Mouse (Mus musculus): Measurements from ENCODE around the gene Ppil1.
A peak's percentile ranks its signal among the peaks of the same experiment; 100 is the strongest.
"Not testable (repeated sequence)": the region's sequence is repeated elsewhere in the genome, so short reads cannot be mapped to it uniquely, and the experiment has no call there.

Gene Ppil1

GRCm38 (mm10) chr17:29251608-29252390, 12.2 kb downstream of the Ppil1 start:
- no peak for DNase-seq (ENCODE audit: low spot score in 2 of 2)

- DNase-seq (ENCODE audit: low spot score in 2 of 2), result not testable (repeated sequence)
Measured at GRCm38 (mm10) chr17:29251006-29251405, 13.0 kb downstream of the Ppil1 start.

- no peak for DNase-seq (ENCODE audit: low spot score in 2 of 2)
Measured at GRCm38 (mm10) chr17:29249512-29249911, 14.5 kb downstream of the Ppil1 start.

GRCm38 (mm10) chr17:29247881-29248280, 16.1 kb downstream of the Ppil1 start:
- DNase-seq (ENCODE audit: low spot score in 2 of 2), result no peak

GRCm38 (mm10) chr17:29246602-29247001, 17.4 kb downstream of the Ppil1 start:
- peak in 1 of 2 experiments; percentile 40 for DNase-seq (ENCODE audit: low spot score in 2 of 2)

GRCm38 (mm10) chr17:29245725-29246124, 18.3 kb downstream of the Ppil1 start:
- no peak for DNase-seq (ENCODE audit: low spot score in 2 of 2)

- no peak for DNase-seq (ENCODE audit: low spot score in 2 of 2)
Measured at GRCm38 (mm10) chr17:29244912-29245311, 19.1 kb downstream of the Ppil1 start.

GRCm38 (mm10) chr17:29238421-29238945, 25.5 kb downstream of the Ppil1 start:
- no peak for DNase-seq (ENCODE audit: low spot score in 2 of 2)

GRCm38 (mm10) chr17:29237772-29238420, 26.1 kb downstream of the Ppil1 start, which contains the start of gene Cpne5:
Gene Cpne5 (minus strand): TSS chr17:29238167.
- no peak for DNase-seq (ENCODE audit: low spot score in 2 of 2)

- no peak for DNase-seq (ENCODE audit: low spot score in 2 of 2)
Measured at GRCm38 (mm10) chr17:29237267-29237771, 26.7 kb downstream of the Ppil1 start.

GRCm38 (mm10) chr17:29236111-29236510, 27.9 kb downstream of the Ppil1 start:
- DNase-seq (ENCODE audit: low spot score in 2 of 2), result no peak

- no peak for DNase-seq (ENCODE audit: low spot score in 2 of 2)
Measured at GRCm38 (mm10) chr17:29231109-29231508, 32.9 kb downstream of the Ppil1 start.

GRCm38 (mm10) chr17:29220631-29221030, 43.4 kb downstream of the Ppil1 start:
- no peak for DNase-seq (ENCODE audit: low spot score in 2 of 2)

GRCm38 (mm10) chr17:29218017-29218416, 46.0 kb downstream of the Ppil1 start:
- DNase-seq (ENCODE audit: low spot score in 2 of 2), result no peak

GRCm38 (mm10) chr17:29216078-29216477, 47.9 kb downstream of the Ppil1 start:
- DNase-seq (ENCODE audit: low spot score in 2 of 2), result no peak

- DNase-seq (ENCODE audit: low spot score in 2 of 2), result no peak
Measured at GRCm38 (mm10) chr17:29214655-29215054, 49.3 kb downstream of the Ppil1 start.

- DNase-seq (ENCODE audit: low spot score in 2 of 2), result no peak
Measured at GRCm38 (mm10) chr17:29214193-29214456, 49.9 kb downstream of the Ppil1 start.

- no peak for DNase-seq (ENCODE audit: low spot score in 2 of 2)
Measured at GRCm38 (mm10) chr17:29213381-29214192, 50.4 kb downstream of the Ppil1 start.

GRCm38 (mm10) chr17:29211836-29212235, 52.1 kb downstream of the Ppil1 start:
- no peak for DNase-seq (ENCODE audit: low spot score in 2 of 2)

- no peak for DNase-seq (ENCODE audit: low spot score in 2 of 2)
Measured at GRCm38 (mm10) chr17:29210037-29210436, 53.9 kb downstream of the Ppil1 start.

- DNase-seq (ENCODE audit: low spot score in 2 of 2), result no peak
Measured at GRCm38 (mm10) chr17:29206052-29206451, 57.9 kb downstream of the Ppil1 start.

GRCm38 (mm10) chr17:29202604-29203003, 61.4 kb downstream of the Ppil1 start:
- DNase-seq (ENCODE audit: low spot score in 2 of 2), result no peak

Data from thymus, postnatal 10 days (tissue).